Mouse (Mus musculus) ES-Bruce4 (cell line): ENCODE measurements around the gene Gm26558.

Experiments
- CTCF ChIP-seq: IDR thresholded peaks from one replicate; pipeline ENCODE4 v1.8.1; 2011; ENCODE audit warnings: low read depth, low read length
- POLR2A ChIP-seq: IDR thresholded peaks from one replicate; pipeline ENCODE4 v1.8.1; 2011; ENCODE audit warnings: low read length; ENCODE audit not compliant: insufficient read depth

DNA sequence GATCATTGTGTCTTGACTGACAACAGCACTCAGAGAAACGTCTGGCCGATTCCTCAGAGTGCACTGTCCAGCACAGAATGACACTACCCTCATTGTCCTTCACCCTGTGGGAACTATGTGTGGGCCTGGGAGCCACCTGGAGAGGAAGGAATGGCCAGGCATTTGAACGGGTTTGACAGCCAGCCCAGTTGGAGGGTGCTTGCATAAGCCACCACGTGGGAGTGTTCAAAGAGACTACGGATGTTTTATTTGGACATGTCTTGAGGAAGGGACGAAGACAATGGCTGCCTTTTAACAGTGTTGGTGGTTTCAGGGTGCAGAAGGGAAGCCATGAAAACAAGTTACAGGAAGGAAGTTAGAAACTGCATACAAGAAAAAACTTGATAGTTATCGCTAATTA is 36.1 kb downstream of the Gm26558 start:
- TF ChIP-seq CTCF (no peak), POLR2A (no peak)
